Mouse (Mus musculus) embryo, embryonic 10.5 days (tissue): ENCODE results near the gene Spsb3.

Experiments
- DNase-seq: peaks from one replicate; pipeline ENCODE4 v3.0.0-alpha.2; 2015; ENCODE audit warnings: low spot score

Gene Spsb3

DNA sequence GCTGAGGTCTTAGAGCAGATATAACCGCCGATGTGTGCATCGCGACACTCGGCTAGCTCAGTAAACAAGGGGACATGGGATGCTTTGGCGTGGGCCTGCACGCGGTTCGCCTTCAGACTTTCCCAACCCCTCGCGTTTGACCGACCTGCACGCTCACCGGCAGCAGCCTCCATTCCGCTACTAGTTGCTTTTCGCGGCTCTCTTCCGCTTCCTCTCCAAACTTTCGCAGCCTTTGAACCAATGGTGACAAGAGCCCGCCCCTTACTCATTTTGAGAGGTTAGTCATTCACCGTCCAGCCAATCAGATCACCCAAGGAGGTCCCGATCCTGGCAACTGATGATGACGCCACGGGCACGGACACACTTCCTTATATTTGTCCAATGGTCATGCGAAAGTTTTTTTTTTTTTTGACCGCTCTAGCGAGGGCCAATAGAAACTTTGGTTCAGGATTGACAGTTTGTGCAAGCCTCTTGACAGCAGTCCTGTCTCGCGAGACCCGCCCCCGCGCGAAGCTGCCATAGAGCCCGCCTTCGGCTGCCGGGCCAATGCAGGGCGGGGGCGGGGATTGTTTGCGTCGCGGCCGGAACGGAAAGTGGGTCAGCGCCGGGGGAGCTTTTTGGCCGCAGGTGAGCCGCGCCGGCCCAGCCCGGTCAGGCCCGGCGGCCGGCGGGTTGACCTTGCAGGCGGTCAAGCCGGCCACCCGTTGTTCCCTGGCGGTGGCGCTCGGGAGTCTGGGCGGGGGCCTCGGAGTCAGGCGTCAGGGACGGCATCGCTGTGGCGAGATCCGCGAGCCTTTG lies at the start of gene Spsb3, which contains the start of gene Nubp2:
Gene Spsb3, plus strand, starts transcription at position 510 of the 798 bp plus-strand sequence.
Gene Nubp2, minus strand, starts transcription at position 216 of the 798 bp plus-strand sequence.
- peak; percentile 99 for DNase-seq

DNA sequence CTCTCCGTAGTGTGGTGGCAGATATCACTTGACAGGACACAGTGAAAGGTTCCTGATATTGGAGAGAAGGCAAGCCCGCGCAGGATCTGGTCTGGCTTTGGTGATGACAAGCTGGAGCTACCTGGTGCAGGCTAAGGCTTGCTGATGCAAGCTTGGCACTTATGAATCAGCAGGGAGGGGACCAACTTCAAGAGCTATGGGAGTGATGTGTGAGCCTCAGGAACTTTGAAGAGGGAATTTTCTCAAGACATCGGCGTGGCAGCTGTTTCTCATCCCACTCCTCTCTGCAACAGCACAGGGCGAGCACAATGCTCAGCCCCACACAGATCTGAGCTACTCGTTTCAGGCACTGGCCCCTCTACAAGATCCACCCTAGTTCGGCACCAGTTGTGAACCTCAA lies 46.6 kb upstream of the Spsb3 start, which contains the start of gene Hagh:
Gene Hagh, plus strand, starts transcription at position 302 of the 400 bp plus-strand sequence.
- DNase-seq: no peak

DNA sequence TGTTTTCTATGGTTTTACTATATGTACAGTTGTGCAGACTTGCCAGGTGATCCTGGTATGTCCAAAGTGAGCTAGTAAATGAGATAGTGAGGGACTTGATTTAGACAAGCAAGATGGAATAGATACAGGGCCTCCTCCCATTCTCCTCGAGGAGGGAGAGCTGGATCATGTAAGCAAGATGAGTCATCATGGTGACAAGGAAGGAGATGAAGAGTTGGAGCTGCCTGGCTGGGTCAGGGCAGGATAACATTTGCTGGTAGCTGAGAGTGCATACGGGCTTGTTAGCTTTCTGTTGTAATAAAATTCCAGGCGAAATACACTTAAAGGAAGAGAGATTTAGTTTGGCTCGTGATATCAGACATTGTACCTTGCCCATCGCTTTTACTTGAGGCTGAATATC lies 46.1 kb upstream of the Spsb3 start:
- DNase-seq: no peak

DNA sequence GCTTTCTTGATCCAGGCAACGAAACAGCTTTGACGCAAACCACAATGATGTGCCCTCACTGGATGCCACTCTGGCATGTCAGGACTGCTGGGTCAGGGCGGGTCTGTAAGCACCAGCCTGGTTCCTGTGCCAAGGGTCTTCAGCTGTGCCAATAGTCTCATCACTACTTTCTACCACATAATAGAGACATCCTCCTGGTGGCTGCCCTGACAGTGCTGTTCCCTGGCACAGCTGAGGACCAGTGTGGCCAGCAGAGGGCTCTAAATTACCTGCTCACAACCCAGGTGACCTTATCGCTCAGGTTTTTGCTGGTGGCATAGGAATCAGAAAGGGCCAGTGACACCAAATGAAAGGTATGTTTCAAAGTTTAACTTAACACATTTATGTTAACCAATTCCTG lies 45.3 kb upstream of the Spsb3 start:
- DNase-seq: no peak

DNA sequence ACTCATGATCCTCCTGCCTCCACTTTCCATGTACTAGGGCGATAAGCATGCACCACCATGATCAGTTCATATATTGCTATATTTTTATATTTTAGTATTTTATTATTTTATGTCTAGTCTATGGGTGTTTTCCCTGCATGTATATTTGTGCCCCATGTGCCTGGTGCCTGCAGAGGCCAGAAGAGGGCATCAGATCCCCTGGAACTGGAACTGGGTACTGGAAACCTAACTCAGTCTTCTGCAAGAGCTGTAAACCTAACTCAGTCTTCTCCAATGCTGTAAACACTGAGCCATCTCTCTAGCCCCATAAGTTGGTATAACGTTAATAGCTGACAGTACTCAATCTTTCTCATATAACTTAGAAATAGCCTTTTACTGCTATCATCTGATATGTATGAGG lies 43.8 kb upstream of the Spsb3 start:
- no peak for DNase-seq

DNA sequence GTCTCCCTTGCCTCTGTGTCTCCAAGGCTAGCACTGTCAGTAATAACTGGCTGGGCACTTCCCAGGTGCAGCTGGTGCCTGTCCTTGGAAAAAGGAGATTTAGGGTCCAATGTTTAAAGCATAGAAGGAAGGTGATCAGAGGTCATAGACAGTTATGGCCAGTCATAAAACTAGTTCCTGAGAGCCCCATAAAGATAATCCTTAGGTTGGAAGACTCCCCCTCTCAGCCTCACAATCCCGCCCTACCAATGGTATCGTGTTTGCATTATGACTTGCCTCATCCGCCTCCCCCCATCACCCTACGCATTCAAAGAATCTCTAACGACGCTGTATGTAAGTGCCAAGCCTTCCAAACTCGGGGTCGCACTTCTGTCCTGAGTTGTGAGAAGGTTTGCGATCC lies 41.9 kb upstream of the Spsb3 start:
- no peak for DNase-seq

DNA sequence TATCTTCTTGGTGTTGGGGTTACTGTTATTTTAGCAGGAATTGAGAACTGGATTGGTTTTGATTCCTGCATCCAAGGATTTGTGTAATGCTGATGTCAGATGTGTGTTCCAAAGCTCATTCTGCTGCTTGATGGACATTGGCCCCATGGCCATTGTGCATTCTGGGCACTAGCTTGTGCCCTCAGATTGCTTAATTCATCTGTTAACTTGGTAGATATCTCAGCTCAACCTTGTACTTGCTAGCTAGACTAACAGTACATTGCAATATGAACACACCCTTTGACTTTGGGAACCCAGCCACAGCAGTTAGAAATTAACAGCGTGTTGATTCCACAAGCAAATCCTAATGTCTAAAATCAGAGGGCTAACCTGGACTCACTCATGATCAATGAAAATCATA lies 39.1 kb upstream of the Spsb3 start:
- no peak for DNase-seq

DNA sequence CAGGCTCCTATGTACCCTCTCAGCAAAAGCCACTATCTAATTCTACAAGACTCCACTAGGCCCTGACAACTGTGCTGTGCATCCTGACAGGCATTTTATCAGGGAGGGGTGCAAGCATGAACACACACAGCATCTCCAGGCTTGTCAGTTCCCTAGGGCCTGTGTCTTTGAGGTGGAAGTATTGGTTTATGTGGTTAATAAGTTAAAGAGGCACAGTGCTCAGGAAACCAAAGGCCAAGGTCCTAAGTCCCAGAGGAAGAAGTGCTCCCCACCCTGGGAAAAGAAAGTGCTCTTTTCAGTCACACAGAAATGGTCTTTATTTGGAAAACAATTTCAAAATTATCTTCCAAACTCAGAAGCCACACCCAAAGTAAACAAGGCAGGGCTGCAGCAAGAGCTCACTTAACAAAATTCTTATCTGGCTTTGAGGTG lies 37.8 kb upstream of the Spsb3 start:
- no peak for DNase-seq

DNA sequence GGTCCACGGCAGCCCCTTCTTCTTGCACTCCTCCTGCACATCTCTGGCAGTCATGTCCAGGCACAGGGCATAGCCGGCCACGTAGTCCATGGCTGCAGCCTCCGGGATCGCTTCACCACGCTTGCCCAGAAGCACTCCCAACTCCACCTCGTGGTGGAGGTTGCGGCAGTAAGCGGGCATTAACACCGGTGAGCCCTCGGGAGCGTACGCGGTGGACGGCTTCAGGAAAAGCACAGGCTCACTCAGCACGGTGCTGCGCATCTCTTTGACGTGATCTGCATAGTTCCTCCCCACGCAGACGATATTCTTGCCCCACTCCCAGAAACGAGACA lies 36.7 kb upstream of the Spsb3 start:
- DNase-seq: no peak

DNA sequence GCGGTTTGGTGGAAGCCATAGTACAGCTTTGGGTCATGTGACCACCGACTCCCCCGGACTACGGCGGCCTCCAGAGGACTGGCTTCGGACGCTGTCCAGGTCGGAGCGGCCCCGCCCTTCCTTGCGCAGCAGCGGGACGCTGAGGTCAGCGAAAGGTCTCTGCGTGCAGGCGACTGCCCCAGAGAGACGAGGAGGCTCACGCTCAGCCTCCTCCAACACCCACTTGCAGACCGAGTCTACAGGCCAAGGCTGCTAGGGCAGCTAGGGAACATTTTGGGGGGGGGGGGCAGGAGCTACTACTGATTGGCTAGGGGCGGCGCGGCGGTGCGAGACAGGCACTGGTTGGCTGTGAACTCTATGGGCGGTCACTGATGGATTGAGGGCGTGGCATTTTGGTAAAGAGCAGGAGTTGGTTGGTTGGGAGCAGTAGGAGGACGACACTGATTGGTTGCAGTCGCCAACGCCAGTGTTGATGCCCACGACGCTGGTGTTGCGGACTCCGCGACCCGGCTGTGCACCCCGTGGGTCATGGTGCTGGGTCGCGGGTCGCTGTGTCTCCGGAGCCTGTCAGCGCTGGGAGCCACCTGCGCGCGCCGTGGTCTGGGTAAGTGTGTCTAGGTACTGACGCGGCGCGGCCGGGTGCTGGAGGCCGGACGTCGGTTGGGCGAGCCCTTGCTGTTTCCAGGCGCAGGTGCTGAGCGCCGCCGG lies 36.2 kb upstream of the Spsb3 start, which contains the start of gene Fahd1:
Gene Fahd1, minus strand, starts transcription at position 300 of the 708 bp plus-strand sequence.
- peak; percentile 99 for DNase-seq

DNA sequence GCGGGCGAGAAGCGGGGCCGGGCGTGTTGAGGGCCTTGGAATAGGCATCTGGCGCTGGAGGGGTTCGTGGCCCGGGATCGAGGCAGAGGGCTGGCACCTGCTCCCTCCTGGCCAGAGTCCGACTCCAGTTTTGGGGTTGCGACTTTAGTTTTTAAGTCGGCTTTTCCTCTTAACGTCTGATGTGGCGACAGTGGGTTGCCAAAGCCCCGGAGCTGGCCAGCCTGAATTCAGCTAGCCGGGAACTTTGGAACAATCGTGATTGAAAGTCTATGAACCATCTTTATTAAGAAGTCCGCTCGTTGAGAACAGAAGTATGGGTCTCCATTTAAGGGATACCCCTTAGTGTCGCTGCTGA lies 35.7 kb upstream of the Spsb3 start:
- DNase-seq: no peak

DNA sequence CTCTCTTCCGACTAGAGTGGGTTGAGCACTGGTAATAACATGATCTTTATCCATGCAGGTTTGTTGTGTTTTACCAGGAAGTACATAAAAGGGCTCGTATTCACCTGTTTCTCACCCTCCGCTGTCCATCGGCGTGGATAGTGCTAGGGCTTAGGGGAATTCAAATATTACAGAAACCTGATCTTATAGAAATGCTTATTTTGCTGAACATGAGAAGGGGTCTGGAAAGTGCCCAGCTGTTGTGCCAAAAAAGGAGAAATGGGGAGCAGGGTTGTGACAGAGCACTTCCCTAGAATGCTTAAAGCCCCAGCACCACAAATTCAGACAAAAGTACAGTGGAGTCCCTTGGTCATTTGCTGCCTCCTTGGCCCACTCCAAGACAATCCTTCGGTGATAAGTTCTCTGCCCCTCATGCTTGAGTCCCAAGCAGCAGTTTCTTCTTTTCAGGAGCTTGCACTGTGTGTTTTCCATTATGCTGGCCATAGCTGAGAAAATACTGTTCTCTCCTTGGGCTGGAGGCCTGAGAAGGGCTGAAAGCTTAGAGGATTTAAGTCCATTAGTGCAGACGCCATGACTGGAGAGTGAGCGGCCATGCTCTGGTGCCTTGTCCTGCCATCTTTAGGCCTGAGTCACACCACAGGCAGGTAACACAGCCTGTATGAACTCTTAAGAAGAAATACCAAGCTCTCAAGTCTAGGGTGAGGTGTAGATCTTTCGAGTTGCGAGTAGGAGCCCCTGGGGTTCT lies 34.9 kb upstream of the Spsb3 start:
- no peak for DNase-seq

DNA sequence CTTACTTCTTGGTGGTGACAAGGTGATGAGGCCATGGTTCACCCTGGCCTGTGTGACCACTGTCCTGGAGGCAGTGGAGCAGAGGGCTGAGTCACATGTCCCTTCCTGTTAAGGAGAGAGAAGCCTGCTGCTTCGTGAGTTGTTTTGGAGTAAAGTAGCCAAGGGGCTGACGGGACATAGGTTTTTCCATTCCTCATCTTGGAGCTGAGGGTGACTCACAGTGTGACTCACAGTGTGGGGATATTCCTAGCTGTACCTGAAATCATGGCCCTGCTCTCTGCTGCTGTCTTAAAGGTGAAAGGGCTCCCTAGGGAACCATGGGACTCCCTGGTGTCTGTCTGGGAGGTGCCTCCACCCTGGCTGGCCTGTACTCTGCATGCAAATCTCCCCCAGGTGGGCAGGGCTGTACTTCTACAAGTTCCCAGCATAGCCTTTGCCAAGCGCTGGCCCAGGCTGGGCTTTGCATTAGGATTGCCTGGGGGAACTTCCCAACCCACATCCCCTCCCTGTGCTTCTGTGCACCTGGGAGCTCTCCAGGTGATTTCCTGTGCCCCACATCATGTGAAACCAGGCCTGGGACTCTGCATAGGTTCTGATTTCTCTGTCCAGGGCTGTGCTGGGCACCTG lies 30.5 kb upstream of the Spsb3 start:
- DNase-seq: no peak

DNA sequence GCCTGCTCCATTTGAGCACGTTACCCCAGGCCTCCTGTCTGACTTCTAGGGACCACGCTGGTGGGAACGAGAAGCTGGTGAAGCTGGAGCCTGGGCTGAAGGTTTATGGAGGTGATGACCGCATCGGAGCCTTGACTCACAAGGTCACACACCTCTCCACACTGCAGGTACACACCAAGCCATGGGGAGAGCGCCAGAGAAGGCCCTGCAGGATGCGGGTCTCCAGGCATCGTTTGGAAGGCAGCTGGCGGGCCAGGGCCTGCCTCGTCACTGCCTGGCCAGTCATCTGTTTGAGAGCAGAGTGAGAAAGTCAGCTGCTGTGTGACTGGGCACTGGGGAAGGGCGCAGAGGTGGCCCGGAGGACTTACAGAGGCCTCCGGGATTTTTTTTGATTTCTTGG lies 29.9 kb upstream of the Spsb3 start:
- DNase-seq: no peak

DNA sequence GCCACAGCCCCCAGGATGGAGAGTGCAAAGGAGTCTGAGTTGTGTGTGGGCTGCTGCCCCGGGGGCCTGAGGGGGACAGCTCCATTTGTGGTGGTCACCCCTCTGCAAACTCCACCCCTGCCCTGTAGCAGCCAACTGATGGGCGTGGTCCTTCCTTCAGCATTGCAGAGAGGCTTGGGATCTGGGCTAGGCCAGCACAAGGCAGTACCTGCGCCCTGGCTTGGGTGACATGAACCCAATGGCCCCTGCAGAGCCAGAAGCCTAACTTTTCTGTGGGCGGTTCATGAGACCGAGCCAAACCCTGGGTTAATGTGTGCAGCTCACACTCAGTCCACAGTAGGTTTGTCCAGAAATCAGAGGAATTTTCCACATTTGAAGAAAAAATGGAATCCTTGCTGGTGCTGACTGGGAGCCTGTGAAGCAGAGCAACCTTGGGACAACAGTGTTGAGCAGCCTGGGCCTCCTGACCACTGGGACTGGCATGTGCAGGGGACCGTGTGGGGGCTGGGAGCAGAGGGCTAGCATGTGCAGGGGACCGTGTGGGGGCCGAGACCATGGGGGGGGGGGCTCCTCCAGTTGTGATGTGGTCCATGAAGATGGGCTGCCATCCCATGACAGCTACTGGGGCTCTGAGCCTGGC lies 28.5 kb upstream of the Spsb3 start:
- DNase-seq: no peak

DNA sequence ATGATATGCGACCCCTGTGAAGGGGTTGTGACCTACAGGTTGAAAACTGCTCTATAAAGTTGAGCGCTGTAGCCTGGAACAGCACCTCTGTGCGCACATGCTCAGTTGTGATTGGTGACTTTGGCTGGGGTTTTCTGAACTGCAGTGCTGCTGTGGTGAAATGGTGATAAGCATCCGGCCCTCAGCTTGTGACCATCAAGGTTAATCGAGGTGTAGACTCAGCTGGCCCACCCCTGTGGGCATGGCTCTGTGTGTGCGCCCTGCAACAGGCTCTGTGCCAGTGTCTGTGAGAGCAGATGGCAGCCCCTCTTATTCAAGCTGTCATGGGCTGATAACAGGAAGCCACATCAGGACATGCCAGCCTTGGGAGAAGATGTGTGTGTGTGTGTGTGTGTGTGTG lies 27.5 kb upstream of the Spsb3 start:
- DNase-seq: no peak

DNA sequence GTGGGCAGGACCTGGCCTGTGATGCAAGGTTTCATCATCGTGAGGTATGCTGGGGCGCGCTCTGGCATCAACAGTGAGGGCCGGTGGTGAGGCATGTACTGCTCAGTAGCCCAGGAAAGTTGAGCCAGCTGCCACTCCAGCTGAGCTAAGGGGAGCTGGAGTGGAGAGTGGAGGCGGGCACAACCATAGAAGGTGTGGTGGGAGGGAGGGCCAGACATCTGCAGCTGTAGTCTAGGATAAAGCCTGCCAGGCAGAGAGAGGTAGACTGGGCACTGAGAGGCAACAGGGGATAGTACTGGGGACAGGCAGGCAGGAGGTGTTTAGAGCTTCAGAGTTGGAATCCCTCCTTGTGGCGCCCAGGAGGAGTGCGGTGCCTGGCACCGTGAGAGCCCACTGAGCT lies 26.4 kb upstream of the Spsb3 start:
- no peak for DNase-seq

DNA sequence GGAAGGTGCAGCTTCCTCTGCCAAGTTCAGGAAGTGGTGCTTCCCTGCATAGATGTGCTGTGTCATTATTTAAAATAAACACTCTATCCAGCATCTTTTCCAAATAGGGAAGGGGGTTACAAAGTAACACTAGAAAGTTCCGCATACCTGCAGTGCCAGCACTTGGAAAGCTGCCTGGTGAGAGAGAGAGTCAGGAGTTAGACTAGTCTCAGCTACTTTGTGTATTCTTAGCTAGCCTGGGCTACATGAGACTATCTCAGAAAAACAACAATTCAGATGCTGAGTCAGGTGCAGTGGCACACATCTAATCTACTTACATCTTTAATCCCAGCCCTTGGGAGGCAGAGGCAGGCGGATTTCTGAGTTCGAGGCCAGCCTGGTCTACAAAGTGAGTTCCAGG lies 24.7 kb upstream of the Spsb3 start:
- DNase-seq: no peak

DNA sequence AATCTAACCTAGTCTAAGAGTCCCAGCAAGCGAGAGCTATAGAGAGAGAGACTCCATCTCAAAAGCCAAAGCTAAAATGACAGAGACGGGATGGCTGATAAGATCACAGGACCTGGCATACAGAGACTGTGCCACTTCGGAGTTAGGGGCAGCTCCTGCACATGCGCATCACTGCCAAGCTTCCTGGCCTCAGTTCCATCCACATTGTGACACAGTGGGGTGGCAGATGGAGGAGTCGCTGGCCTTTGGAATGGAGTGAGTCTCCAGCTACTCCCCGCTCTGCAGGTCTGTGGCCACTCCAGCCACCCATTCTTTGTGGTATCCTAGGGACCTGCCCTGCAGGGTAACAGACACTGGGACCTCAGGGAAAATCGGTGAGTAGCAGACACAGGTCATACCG lies 20.7 kb upstream of the Spsb3 start, which contains the start of gene Igfals:
Gene Igfals, plus strand, starts transcription at position 222 of the 400 bp plus-strand sequence.
- no peak for DNase-seq

DNA sequence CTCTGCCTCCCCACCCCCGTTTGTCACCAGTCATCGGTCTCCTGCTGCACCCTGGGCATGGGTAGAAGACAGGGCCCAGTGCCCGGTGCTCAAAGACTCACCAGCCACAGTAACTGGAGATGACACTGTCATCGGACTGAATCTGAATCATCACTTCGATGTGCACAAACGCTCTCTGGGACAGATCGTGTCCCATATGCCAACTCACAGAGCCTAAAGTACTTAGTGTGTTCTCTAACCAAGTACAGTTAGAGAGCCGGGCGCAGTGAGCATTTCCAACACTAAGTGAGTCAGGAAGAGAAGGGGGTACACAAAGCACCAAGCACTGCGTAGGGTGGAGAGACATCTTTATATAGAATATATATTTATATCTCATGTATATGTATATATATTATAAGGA lies 18.5 kb upstream of the Spsb3 start:
- DNase-seq: no peak

DNA sequence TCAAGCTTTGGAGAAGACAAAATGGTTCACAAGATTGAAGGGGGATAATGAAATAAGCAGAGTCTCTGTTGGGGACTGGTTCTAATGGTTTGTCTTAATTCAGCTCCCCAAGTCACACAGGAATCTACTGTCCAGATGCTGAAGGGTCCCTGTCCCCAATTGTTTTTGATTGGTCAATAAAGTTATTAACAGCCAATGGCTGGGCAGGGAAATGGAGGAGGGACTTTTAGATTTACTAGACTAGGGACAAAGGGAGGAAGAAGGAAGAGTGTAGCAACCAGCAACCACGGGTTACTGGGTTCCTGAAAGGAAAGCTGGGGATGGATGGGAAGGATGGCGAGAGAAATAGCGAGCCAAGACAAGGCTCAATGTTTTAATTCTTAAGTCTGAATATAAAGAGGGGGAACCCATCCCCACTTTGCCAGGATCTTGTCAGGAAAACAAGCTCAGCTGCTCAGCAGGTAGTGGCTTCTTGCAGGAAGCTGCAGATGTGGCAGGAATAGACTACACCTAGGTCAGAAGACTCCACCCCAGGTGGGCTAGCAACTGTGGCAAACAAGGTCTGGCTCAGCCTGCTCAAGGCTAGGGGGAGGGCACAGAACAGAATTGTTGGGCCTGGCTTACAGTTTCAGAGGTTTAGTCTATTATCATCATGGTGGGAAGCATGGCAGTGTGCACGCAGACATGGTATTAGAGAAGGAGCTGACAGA lies 12.6 kb upstream of the Spsb3 start:
- DNase-seq: no peak
